Mouse (Mus musculus) bone marrow macrophage, adult 2 months (primary cell): Measurements from ENCODE around the gene Tmem255b.

Experiments used
- CTCF ChIP-seq: IDR thresholded peaks from 2 replicates; pipeline ENCODE4 v1.5.1; 2012; ENCODE audit warnings: low read depth, mild to moderate bottlenecking, low read length, moderate library complexity
- POLR2A ChIP-seq: IDR thresholded peaks from 2 replicates; pipeline ENCODE4 v1.6.1; 2012; ENCODE audit warnings: mild to moderate bottlenecking, low read depth, low read length, borderline replicate concordance

DNA sequence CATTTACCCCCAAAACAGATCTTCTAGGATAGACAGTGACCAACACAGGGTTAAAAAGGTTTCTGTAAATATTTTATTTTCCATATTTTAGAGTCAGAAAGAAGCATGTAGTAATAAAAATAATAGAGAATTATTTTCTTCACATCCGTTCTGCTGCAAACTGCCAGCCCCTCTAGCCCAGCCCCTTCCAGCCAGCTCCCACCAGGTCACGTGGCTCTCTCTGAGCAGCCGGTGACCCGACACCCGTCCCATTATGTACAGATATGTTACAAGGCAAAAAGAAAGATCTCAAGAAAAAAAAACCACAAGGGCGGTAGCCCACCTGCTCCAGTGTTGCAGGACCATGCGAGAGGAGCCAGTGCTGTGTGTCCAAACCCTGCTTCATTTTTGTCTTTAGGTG lies 30.3 kb downstream of the Tmem255b start:
- TF ChIP-seq CTCF (no peak), POLR2A (no peak)
